Mouse (Mus musculus): ENCODE measurements around the gene Polr2j.
A peak's percentile ranks its signal among the peaks of the same experiment; 100 is the strongest.

The Polr2j gene

DNA sequence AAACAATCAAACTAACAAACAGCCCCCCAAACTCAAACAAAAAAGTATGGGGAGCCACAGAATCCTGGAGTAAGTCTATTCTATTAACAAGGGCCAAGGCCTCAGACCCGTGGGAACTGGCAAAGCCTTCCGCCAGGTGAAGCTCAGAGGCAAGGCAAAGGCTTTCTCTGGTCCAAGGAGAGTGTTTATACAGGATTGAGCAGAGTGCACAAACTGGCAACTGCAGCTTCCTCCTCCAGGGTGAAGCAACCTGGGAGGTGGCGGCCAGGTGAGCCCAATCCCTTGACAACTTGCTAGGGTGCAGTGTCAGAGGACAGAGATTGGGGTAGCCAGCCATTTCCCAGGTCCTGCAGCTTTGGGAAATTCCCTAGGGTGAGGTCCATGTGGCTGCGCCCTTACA, 50.9 kb downstream of the Polr2j start:
- no peak for DNase-seq (ENCODE audit: inconsistent ontology term)

DNA sequence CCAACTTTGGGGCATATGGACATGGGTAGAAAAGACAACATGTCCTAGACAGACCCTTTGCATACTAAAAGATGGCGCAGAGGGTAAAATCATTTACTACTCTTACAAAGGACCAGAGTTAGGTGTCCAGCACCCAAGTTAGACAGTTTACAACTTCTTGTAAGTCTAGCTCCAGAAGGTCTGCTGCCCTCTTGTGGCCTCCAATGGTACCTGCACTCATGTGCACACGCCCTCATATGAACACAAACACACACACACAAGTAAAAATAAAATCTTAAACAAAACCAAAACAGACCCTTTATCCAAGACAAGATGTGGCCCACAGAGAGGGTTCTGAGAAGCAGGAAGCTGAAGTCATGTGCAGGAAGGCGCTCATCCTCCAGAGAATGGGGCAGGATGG, 51.6 kb downstream of the Polr2j start:
- no peak for DNase-seq (ENCODE audit: inconsistent ontology term)

DNA sequence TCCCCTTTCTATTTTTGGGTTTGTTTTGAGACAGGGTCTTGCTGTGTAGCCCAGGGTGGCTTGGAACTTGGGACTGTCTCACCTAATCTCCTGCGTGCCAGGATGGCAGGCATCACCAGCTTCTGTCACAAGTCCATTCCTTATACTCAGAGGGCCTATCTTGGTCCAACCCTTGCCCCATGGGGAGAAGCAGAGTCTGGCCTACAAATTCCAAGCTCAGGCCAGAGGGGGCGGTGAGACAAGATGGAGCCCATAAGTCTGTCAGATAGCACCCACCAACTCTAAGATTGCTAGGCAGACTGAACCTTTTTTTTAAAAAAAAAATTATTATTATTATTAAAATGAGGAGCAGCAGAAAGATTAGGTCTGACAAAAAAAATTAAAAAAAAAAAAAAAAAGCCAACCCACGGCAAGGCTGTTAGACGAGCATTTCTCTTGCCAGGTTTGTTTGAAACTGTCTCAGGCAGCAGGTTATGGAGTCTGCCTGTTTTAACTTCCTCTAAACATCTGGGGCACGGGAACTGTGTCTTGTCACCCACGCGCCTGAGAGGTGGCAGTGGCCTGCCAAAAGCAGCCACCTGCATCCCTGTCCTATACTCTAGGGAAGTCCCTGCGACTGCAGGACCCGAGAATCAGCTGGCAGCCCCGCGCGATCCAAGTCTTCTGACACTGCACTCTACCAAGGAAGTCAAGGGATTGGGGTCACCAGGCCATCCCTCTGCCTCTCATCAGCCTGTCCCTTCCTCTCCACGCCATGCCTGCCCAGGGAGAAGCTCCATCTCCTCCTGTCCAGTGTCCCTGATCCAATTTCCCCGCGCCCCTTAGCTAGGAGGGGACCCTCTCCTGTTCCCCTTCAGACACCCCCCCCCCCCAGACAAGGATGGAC, 53.4 kb downstream of the Polr2j start:
- peak; percentile 16 for DNase-seq (ENCODE audit: inconsistent ontology term)

DNA sequence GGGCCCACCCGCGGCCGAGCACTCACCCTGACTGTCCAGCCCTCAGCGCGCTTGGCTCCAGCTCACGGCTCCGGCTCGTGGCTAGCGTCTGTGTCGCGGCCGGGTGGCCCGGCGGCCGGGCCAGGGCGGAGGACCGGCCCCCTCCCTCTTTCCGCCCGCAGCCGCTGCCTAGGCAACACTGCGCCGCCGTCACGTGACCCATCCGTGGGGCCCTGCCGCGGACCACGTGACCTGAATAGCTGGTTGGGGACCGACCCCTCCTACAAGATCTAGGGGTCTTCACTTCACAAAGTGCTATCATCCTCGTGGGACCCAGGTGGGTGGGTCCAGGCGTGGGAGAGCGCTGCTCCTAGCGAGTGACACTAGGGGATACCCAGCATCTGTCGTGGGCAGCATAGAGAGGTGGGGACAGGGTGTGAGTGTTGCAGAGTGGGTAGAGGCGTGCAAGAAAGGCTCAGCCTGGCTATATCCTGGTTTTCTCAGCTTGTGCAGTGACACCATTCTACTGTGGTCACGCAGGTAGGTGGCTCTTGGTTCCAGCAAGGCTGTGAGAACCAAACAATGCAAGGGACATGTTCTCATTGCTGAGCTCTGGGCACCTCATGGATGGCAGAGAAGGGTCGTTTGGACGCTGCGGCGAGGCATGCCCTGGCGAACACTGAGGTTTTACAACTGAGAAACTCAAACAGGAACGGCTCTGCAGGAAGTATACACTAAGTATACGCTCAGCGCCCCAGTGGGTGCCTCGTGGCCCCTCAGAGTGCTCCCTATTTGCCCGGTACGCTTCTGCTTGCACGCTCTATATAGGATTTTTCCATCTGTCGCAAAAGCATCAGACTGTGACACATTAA, 54.3 kb downstream of the Polr2j start, which contains the start of gene Orai2:
TSS of gene Orai2 (minus strand) at position 202 of the 851 bp plus-strand sequence.
- DNase-seq (ENCODE audit: inconsistent ontology term) = peak; percentile 86

DNA sequence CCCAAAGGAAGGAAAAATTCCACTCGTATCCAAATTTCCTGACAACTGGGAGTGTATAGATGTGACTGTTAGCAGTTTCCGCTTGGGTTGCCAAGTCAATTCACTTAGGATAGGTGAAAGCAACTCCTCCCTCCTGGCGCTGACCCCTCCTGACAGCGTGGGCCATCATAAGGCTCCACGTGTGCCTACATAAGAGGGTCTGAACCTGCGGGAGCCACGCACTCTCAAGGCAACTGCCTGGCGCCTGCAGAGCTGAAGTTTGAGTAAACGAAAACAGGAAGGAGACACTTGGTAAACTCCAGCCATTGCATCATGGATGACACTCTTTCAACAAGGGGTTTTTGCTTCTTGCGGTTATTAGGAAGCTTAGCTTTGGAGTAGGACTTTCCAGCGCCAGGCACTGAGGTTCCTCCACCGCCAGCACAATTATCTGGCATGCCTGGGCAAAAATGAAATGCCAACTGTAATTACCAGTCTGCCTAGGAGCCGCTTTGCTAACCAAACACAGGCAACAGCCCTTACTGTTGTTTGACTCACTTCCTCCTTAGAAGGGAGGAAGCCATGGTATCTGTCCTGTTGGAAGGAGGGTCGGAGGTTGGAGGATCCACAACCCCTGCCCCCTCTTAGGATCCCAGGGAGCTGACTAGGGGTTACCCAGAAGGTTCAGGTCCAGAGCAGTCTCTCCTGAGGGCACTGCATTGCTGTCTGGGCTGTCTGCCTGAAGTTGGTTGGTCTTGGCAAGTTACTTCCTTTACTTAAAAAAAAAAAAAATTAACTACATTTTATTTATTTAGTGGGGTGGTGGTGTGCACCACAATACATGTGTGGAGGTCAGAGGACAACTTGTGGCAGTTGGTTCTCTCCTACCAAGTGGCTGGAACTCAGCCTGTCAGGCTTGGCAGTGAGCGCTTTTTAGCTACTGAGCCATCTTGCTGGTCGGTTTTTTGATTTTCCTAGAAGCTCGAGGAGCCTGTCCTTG, 55.2 kb downstream of the Polr2j start:
- DNase-seq (ENCODE audit: inconsistent ontology term) = peak; percentile 76

Measured in Muller cell, postnatal 12 days (primary cell).